Mouse (Mus musculus) MEL (cell line): ENCODE measurements around the gene Lancl2.

Experiments
- CTCF ChIP-seq, 3 experiments: IDR thresholded peaks in 2 of 3; conservative IDR thresholded peaks in 1 of 3; 2 replicates each; pipeline ENCODE4 v1.5.1; 2011 to 2012; ENCODE audit warnings: low read length in 3 of 3, low read depth in 2 of 3, mild to moderate bottlenecking in 2 of 3, improper control_type of control experiment in 1 of 3, inconsistent platforms in 1 of 3, mixed read lengths in 1 of 3, moderate library complexity in 1 of 3; ENCODE audit not compliant: control insufficient read depth in 1 of 3, insufficient read depth in 1 of 3, poor library complexity in 1 of 3, severe bottlenecking in 1 of 3
- E2F4 ChIP-seq: IDR thresholded peaks from 2 replicates; pipeline ENCODE4 v1.6.1; 2011; ENCODE audit warnings: low read depth, low read length, improper control_type of control experiment, borderline replicate concordance
- ETS1 ChIP-seq: IDR thresholded peaks from 2 replicates; pipeline ENCODE4 v1.6.1; 2012; ENCODE audit warnings: low read depth, mild to moderate bottlenecking, inconsistent platforms, low read length, improper control_type of control experiment, moderate library complexity
- HCFC1 ChIP-seq: IDR thresholded peaks from 2 replicates; pipeline ENCODE4 v1.6.1; 2012; ENCODE audit warnings: low read depth, mild to moderate bottlenecking, inconsistent platforms, low read length, improper control_type of control experiment, moderate library complexity
- MAFK ChIP-seq: IDR thresholded peaks from 2 replicates; pipeline ENCODE4 v1.6.1; 2011; ENCODE audit warnings: low read depth, mild to moderate bottlenecking, low read length, improper control_type of control experiment, borderline replicate concordance
- MEF2A ChIP-seq: IDR thresholded peaks from 2 replicates; pipeline ENCODE4 v1.6.1; 2014; ENCODE audit warnings: low read depth, mild to moderate bottlenecking, inconsistent platforms, low read length, improper control_type of control experiment; ENCODE audit not compliant: poor library complexity, insufficient replicate concordance, severe bottlenecking; ENCODE audit errors: extremely low read depth
- TAL1 ChIP-seq: IDR thresholded peaks from 2 replicates; pipeline ENCODE4 v1.6.1; 2012; ENCODE audit warnings: mild to moderate bottlenecking, inconsistent platforms, low read length, moderate library complexity, mixed read lengths
- TCF12 ChIP-seq: IDR thresholded peaks from 2 replicates; pipeline ENCODE4 v1.6.1; 2014; ENCODE audit warnings: low read depth, mild to moderate bottlenecking, inconsistent platforms, low read length, improper control_type of control experiment, moderate library complexity
- UBTF ChIP-seq: IDR thresholded peaks from 2 replicates; pipeline ENCODE4 v1.6.1; 2012; ENCODE audit warnings: low read depth, mild to moderate bottlenecking, inconsistent platforms, low read length, improper control_type of control experiment, moderate library complexity, borderline replicate concordance; ENCODE audit not compliant: insufficient read depth
- ZC3H11A ChIP-seq: IDR thresholded peaks from 2 replicates; pipeline ENCODE4 v1.6.1; 2012; ENCODE audit warnings: low read depth, mild to moderate bottlenecking, inconsistent platforms, low read length, improper control_type of control experiment
- ZNF384 ChIP-seq: IDR thresholded peaks from 2 replicates; pipeline ENCODE4 v1.6.1; 2012; ENCODE audit warnings: low read depth, mild to moderate bottlenecking, inconsistent platforms, low read length, improper control_type of control experiment

DNA sequence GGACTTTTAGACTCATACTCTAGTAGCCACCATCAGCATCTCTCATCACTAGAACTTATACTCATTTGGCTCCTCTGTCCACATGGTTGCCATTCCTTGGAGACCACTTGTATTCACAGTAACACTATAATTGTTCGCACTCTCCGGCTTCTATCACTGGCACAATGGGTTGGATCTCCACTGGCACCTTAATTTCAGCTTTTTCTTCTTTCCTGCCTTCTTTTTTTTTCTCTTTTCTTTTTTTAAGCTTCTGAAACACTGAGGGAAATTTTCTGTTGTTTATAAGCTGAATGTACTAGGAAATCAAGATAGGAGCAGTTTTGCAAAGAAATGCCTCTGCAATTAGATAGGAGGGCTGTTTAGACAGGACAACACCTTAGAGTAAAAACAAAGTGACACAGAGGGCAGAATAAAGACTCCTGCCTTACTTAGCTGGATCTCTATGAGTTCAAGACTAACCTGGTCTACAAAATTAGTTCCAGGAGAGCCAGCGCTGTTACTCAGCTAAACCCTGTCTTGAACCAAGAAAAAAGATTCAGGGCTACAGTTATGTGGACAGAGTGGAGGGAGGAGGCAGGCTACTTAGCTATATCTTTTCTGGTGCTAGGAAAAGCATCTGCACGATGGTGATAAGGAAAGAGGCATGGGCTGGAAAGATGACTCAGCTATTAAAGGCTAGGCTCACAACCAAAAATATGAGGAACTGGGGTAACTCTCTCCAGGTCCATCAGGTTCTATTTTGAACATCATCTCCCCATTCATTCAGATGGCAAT, 42.8 kb downstream of the Lancl2 start:
- TF ChIP-seq TAL1 = peak; percentile 99
- TF ChIP-seq ETS1 = peak; percentile 96
- TF ChIP-seq MEF2A = peak; percentile 53; the same call in 1 of the 2 replicates
- no peak for TF ChIP-seq CTCF (IDR thresholded peaks at IDR 0.05 in 2 of 3, conservative IDR thresholded peaks at IDR 0.05 in 1 of 3; ENCODE audit: control insufficient read depth in 1 of 3, insufficient read depth in 1 of 3, low read depth in 2 of 3, low read length in 3 of 3, poor library complexity in 1 of 3, severe bottlenecking in 1 of 3)
- peak; percentile 97 for TF ChIP-seq TCF12
- peak; percentile 98 for TF ChIP-seq MAFK
- no peak for TF ChIP-seq ZC3H11A
- TF ChIP-seq HCFC1 = 0 out of 2 replicates have a peak, but pooled peaks have one; percentile 22
- TF ChIP-seq ZNF384 = peak; percentile 56
- no peak for TF ChIP-seq UBTF
- 0 out of 2 replicates have a peak, but pooled peaks have one; percentile 45 for TF ChIP-seq E2F4
